Mouse (Mus musculus): ENCODE results near the gene Rnd2. TPM values are rescaled to one million over a fixed set of nuclear protein-coding genes. Genes with fewer than 3 reads are reported as not detected.
"Not testable (repeated sequence)": the region's sequence is repeated elsewhere in the genome, so short reads cannot be mapped to it uniquely, and the experiment has no call there.

Rnd2 gene
- total RNA-seq, 1 experiment = 10.4 TPM

DNA sequence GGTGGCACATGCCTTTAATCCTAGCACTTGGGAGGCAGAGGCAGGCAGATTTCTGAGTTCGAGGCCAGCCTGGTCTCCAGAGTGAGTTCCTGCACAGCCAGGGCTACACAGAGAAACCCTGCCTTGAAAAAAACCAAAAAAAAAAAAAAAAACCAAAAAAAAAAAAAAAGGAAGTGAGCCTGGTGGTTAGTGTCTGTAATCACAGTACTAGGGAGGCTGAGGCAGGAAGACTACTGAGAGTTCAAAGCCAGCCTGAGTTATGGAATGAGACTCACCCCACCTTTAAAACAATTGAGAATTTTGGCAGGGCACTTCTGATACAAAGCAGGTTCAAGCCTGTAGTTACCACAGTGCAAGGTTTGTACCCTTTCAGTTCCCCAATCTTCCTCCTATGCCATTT, 8.9 kb downstream of the Rnd2 start:
- H3K4me1 ChIP-seq (ENCODE audit: control insufficient read depth in 2 of 2, insufficient read depth in 2 of 2, low read length in 2 of 2, poor library complexity in 1 of 2) = peaks cover 12 to 22% of the 10 kb centered on the region in 2 experiments
- H3K9ac ChIP-seq (ENCODE audit: insufficient read depth, low read depth, low read length, poor library complexity, severe bottlenecking); H3K27ac ChIP-seq (ENCODE audit: insufficient read depth, low read depth, low read length, poor library complexity, severe bottlenecking); in situ Hi-C loops (cut with MboI; ENCODE audit: low sequenced_read_pairs in 2 of 2, unreplicated experiment in 2 of 2); H3K9me3 ChIP-seq (ENCODE audit: control insufficient read depth, insufficient read depth, low read depth, low read length); H3K36me3 ChIP-seq (ENCODE audit: control insufficient read depth, insufficient read depth, low read length, poor library complexity, severe bottlenecking); H3K4me3 ChIP-seq (ENCODE audit: insufficient read depth in 1 of 2, low read depth in 1 of 2, low read length in 2 of 2, poor library complexity in 1 of 2, severe bottlenecking in 1 of 2); DNase-seq (ENCODE audit: low read depth, low spot score): not testable (repeated sequence)
- TF ChIP-seq ZNF384 (IDR thresholded peaks at IDR 0.05; ENCODE audit: low read depth, low read length) = peak; percentile 23; the same call in 1 of the 2 replicates

DNA sequence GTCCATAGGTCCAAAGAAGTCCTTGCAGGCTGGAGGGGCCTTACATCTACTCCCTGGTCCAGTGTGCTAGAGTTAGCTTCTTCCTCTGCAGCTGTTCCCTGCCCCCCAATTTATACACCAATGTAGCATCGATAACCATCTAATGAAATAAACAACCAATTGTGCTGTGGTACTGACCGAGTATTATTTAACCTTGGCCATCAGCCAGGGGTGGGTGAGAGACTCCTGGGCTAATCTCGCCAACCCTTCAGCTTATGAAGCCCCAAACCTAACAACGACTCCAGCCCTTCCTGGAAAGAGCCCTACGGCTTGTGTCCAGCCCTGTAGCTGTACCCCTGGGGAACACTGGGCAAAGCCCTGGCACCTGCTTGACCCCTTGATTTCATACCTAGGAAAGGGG, 9.5 kb downstream of the Rnd2 start:
- TF ChIP-seq ZNF384 (IDR thresholded peaks at IDR 0.05; ENCODE audit: low read depth, low read length) (no peak), ZC3H11A (IDR thresholded peaks at IDR 0.05; ENCODE audit: borderline replicate concordance, low read depth, low read length) (no peak), MAFK (IDR thresholded peaks at IDR 0.05; ENCODE audit: insufficient read depth, low read depth, low read length) (no peak), CHD2 (IDR thresholded peaks at IDR 0.05; ENCODE audit: low read depth, low read length) (no peak), HCFC1 (IDR thresholded peaks at IDR 0.05; ENCODE audit: borderline replicate concordance, insufficient read depth, low read length) (no peak)
- Histone ChIP-seq H3K4me3 (ENCODE audit: insufficient read depth in 1 of 2, low read depth in 1 of 2, low read length in 2 of 2, poor library complexity in 1 of 2, severe bottlenecking in 1 of 2) (no peak overlapping the region), H3K9me3 (ENCODE audit: control insufficient read depth, insufficient read depth, low read depth, low read length) (no peaks in the 10 kb centered on the region), H3K36me3 (ENCODE audit: control insufficient read depth, insufficient read depth, low read length, poor library complexity, severe bottlenecking) (no peaks in the 10 kb centered on the region), H3K9ac (ENCODE audit: insufficient read depth, low read depth, low read length, poor library complexity, severe bottlenecking) (no peak overlapping the region), H3K4me1 (ENCODE audit: control insufficient read depth in 2 of 2, insufficient read depth in 2 of 2, low read length in 2 of 2, poor library complexity in 1 of 2) (peaks cover 14 to 25% of the 10 kb centered on the region in 2 experiments), H3K27ac (ENCODE audit: insufficient read depth, low read depth, low read length, poor library complexity, severe bottlenecking) (no peak overlapping the region)
- in situ Hi-C loops (cut with MboI; ENCODE audit: low sequenced_read_pairs in 2 of 2, unreplicated experiment in 2 of 2) = no loop called here
- DNase-seq (ENCODE audit: low read depth, low spot score) = no peak

DNA sequence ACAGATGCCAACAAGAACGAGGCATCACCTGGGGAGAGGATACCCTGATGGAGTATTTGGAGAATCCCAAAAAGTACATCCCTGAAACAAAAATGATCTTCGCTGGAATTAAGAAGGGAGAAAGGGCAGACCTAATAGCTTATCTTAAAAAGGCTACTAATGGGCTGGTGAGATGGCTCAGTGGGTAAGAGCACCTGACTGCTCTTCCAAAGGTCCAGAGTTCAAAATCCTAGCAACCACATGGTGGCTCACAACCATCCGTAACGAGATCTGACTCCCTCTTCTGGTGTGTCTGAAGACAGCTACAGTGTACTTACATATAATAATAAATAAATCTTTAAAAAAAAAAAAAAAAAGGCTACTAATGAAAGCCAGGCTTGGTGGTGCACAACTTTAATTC, 11.6 kb downstream of the Rnd2 start:
- DNase-seq (ENCODE audit: low read depth, low spot score); H3K36me3 ChIP-seq (ENCODE audit: control insufficient read depth, insufficient read depth, low read length, poor library complexity, severe bottlenecking); H3K27ac ChIP-seq (ENCODE audit: insufficient read depth, low read depth, low read length, poor library complexity, severe bottlenecking); H3K9me3 ChIP-seq (ENCODE audit: control insufficient read depth, insufficient read depth, low read depth, low read length); H3K9ac ChIP-seq (ENCODE audit: insufficient read depth, low read depth, low read length, poor library complexity, severe bottlenecking); in situ Hi-C loops (cut with MboI; ENCODE audit: low sequenced_read_pairs in 2 of 2, unreplicated experiment in 2 of 2); H3K4me3 ChIP-seq (ENCODE audit: insufficient read depth in 1 of 2, low read depth in 1 of 2, low read length in 2 of 2, poor library complexity in 1 of 2, severe bottlenecking in 1 of 2): not testable (repeated sequence)
- H3K4me1 ChIP-seq (ENCODE audit: control insufficient read depth in 2 of 2, insufficient read depth in 2 of 2, low read length in 2 of 2, poor library complexity in 1 of 2) = peaks cover 17 to 26% of the 10 kb centered on the region in 2 experiments; a peak in 3 of 4 replicates

DNA sequence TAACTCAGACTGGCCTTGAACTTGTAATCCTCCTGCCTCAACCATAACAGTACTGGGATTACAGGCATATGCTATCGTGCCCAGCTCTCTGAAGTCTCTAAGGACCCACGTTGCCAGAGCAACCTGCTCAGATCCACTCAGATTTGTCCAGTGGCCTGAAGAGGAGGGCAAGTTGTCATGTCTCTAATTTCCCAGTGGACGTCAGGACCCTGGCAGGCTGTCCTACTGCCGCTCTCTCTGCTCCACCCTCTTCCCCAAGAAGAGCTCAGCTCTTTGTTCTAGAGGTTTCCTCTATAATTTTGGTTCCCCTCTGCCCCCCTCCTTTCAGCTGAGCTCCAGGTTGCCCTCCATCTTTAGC, 12.4 kb downstream of the Rnd2 start:
- Histone ChIP-seq H3K9me3 (ENCODE audit: control insufficient read depth, insufficient read depth, low read depth, low read length) (no peaks in the 10 kb centered on the region), H3K9ac (ENCODE audit: insufficient read depth, low read depth, low read length, poor library complexity, severe bottlenecking) (no peak overlapping the region), H3K4me3 (ENCODE audit: insufficient read depth in 1 of 2, low read depth in 1 of 2, low read length in 2 of 2, poor library complexity in 1 of 2, severe bottlenecking in 1 of 2) (no peak overlapping the region), H3K36me3 (ENCODE audit: control insufficient read depth, insufficient read depth, low read length, poor library complexity, severe bottlenecking) (no peaks in the 10 kb centered on the region), H3K27ac (ENCODE audit: insufficient read depth, low read depth, low read length, poor library complexity, severe bottlenecking) (no peak overlapping the region), H3K4me1 (ENCODE audit: control insufficient read depth in 2 of 2, insufficient read depth in 2 of 2, low read length in 2 of 2, poor library complexity in 1 of 2) (peaks cover 17 to 26% of the 10 kb centered on the region in 2 experiments; a peak in 3 of 4 replicates)
- DNase-seq (ENCODE audit: low read depth, low spot score) = no peak
- TF ChIP-seq ZNF384 (IDR thresholded peaks at IDR 0.05; ENCODE audit: low read depth, low read length) = no peak
- no peak for TF ChIP-seq HCFC1 (IDR thresholded peaks at IDR 0.05; ENCODE audit: borderline replicate concordance, insufficient read depth, low read length)
- no peak for TF ChIP-seq MAFK (IDR thresholded peaks at IDR 0.05; ENCODE audit: insufficient read depth, low read depth, low read length)
- no peak for TF ChIP-seq ZC3H11A (IDR thresholded peaks at IDR 0.05; ENCODE audit: borderline replicate concordance, low read depth, low read length)
- TF ChIP-seq CHD2 (IDR thresholded peaks at IDR 0.05; ENCODE audit: low read depth, low read length) = no peak
- in situ Hi-C loops (cut with MboI; ENCODE audit: low sequenced_read_pairs in 2 of 2, unreplicated experiment in 2 of 2) = no loop called here

DNA sequence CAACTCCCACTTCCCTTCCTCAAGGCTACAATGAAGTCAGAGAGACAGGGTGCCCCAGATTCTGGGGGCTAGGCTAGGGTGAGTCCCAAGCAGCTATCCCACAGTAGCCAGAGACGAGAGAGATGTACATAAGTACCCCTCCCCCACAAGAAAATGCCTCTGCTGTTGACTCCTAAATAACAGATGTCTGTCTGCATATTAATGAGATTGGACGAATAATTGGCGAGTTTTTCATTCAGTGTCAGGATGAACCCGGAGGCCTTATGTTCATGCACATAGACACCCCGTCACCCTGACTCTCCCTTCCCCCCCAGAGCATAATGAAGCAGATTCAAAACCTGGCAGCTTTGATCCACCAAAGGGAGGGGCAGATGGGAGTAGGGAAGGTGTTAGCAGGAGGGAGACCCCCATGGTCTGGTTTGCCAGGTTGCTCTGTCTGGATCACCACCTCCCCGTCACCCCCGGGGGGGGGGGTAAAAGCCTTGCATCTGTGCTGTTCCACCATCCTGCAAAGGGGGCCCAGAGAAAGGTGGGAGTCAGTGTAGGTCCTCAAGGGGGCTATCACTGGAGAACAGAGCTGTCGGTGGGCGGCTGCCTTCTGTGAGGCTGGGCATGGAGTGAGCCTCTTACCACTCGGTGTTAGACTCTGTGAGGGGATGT, 12.9 kb downstream of the Rnd2 start:
- TF ChIP-seq ZNF384 (IDR thresholded peaks at IDR 0.05; ENCODE audit: low read depth, low read length) (no peak), CHD2 (IDR thresholded peaks at IDR 0.05; ENCODE audit: low read depth, low read length) (no peak), MAFK (IDR thresholded peaks at IDR 0.05; ENCODE audit: insufficient read depth, low read depth, low read length) (no peak), HCFC1 (IDR thresholded peaks at IDR 0.05; ENCODE audit: borderline replicate concordance, insufficient read depth, low read length) (no peak), ZC3H11A (IDR thresholded peaks at IDR 0.05; ENCODE audit: borderline replicate concordance, low read depth, low read length) (no peak)
- no peak overlapping the region for H3K4me3 ChIP-seq (ENCODE audit: insufficient read depth in 1 of 2, low read depth in 1 of 2, low read length in 2 of 2, poor library complexity in 1 of 2, severe bottlenecking in 1 of 2)
- no peaks in the 10 kb centered on the region for H3K9me3 ChIP-seq (ENCODE audit: control insufficient read depth, insufficient read depth, low read depth, low read length)
- in situ Hi-C loops (cut with MboI; ENCODE audit: low sequenced_read_pairs in 2 of 2, unreplicated experiment in 2 of 2) = no loop called here
- no peak overlapping the region for H3K27ac ChIP-seq (ENCODE audit: insufficient read depth, low read depth, low read length, poor library complexity, severe bottlenecking)
- no peak for DNase-seq (ENCODE audit: low read depth, low spot score)
- H3K4me1 ChIP-seq (ENCODE audit: control insufficient read depth in 2 of 2, insufficient read depth in 2 of 2, low read length in 2 of 2, poor library complexity in 1 of 2) = peaks cover 17 to 23% of the 10 kb centered on the region in 2 experiments; a peak in 3 of 4 replicates
- no peak overlapping the region for H3K9ac ChIP-seq (ENCODE audit: insufficient read depth, low read depth, low read length, poor library complexity, severe bottlenecking)
- H3K36me3 ChIP-seq (ENCODE audit: control insufficient read depth, insufficient read depth, low read length, poor library complexity, severe bottlenecking) = no peaks in the 10 kb centered on the region

Measured in ES-E14 (cell line).